Comparison of ENCODE assay signal across 8 mouse cellular contexts in genomic region chr6:84587471-84588101, GRCm38 (mm10). TPM values are rescaled to one million over a fixed set of nuclear protein-coding genes. Genes with fewer than 3 reads are reported as not detected.
A peak's percentile ranks its signal among the peaks of the same experiment; 100 is the strongest.
DNase-seq lines count a peak whose midpoint lies in the region; ATAC-seq and TF ChIP-seq lines count a peak whose summit lies in the region.

No protein-coding gene starts in this region.

- 2% methylated on average over 51 of the region's 51 CpGs for WGBS in hindbrain, postnatal 0 days
- WGBS in liver, embryonic 13.5 days (ENCODE audit: insufficient replicate concordance) = under 1% methylated on average over 51 of the region's 51 CpGs
- under 1% methylated on average over 49 of the region's 51 CpGs for WGBS in neural tube, embryonic 11.5 days

- peak overlapping the region; percentile 48 for H3K4me3 ChIP-seq in hindbrain, postnatal 0 days (ENCODE audit: low read length)
- peak overlapping the region; percentile 50 for H3K4me3 ChIP-seq in liver, embryonic 13.5 days (replicated peaks)
- peak overlapping the region; percentile 38 for H3K4me3 ChIP-seq in neural tube, embryonic 11.5 days (ENCODE audit: low read depth, low read length)

- H3K4me1 ChIP-seq in hindbrain, postnatal 0 days (ENCODE audit: insufficient read depth, low read length) = peaks cover 35% of the 10 kb centered on the region
- peaks cover 55% of the 10 kb centered on the region for H3K4me1 ChIP-seq in liver, embryonic 13.5 days (replicated peaks)
- H3K4me1 ChIP-seq in neural tube, embryonic 11.5 days (ENCODE audit: control insufficient read depth, insufficient read depth, low read length) = peaks cover 37% of the 10 kb centered on the region

- H3K9ac ChIP-seq in hindbrain, postnatal 0 days (replicated peaks; ENCODE audit: low read length) = peak overlapping the region; percentile 56
- H3K9ac ChIP-seq in liver, embryonic 13.5 days = no peak overlapping the region
- H3K9ac ChIP-seq in neural tube, embryonic 11.5 days (ENCODE audit: low read length) = peak overlapping the region; percentile 41

- no peaks in the 10 kb centered on the region for H3K36me3 ChIP-seq in hindbrain, postnatal 0 days (ENCODE audit: insufficient read depth, low read length)
- no peaks in the 10 kb centered on the region for H3K36me3 ChIP-seq in liver, embryonic 13.5 days
- H3K36me3 ChIP-seq in neural tube, embryonic 11.5 days (ENCODE audit: control insufficient read depth, insufficient read depth, low read length) = no peaks in the 10 kb centered on the region; the same call in 1 of the 2 replicates

- H3K9me3 ChIP-seq in hindbrain, postnatal 0 days (ENCODE audit: low read length) = no peaks in the 10 kb centered on the region
- H3K9me3 ChIP-seq in liver, embryonic 13.5 days (replicated peaks) = no peaks in the 10 kb centered on the region
- no peaks in the 10 kb centered on the region for H3K9me3 ChIP-seq in neural tube, embryonic 11.5 days (ENCODE audit: control insufficient read depth, low read length)

- DNase-seq in CD4-positive, CD25-positive, alpha-beta regulatory T cell, adult 2 months (ENCODE audit: low read depth, low spot score) = peak; percentile 53
- DNase-seq in adrenal gland, postnatal 10 days = peak; percentile 77
- peak; percentile 51 for DNase-seq in forelimb bud, embryonic 11.5 days (ENCODE audit: low read depth, low spot score)
- DNase-seq in hindbrain, postnatal 0 days (ENCODE audit: low spot score) = peak; percentile 53
- no peak for DNase-seq in liver, embryonic 13.5 days
- DNase-seq in neural tube, embryonic 11.5 days (ENCODE audit: low spot score) = peak; percentile 70
- no peak for DNase-seq in layer of hippocampus, adult 9-10 months (ENCODE audit: low spot score)
- no peak for DNase-seq in c-Kit-positive CD71-positive TER-119-positive erythroid progenitor cells, embryonic 14.5 days (ENCODE audit: low spot score)

- no peak for TF ChIP-seq CTCF in hindbrain, postnatal 0 days (IDR thresholded peaks at IDR 0.05; ENCODE audit: low read depth)

- ATAC-seq in hindbrain, postnatal 0 days = no peak
- no peak for ATAC-seq in liver, embryonic 13.5 days (ENCODE audit: low read depth)
- no peak for ATAC-seq in neural tube, embryonic 11.5 days (ENCODE audit: insufficient read depth, low FRiP score, low TSS enrichment)

- H3K27me3 ChIP-seq in hindbrain, postnatal 0 days (ENCODE audit: insufficient read depth, low read length) = peaks cover 46% of the 10 kb centered on the region
- peaks cover 94% of the 10 kb centered on the region for H3K27me3 ChIP-seq in liver, embryonic 13.5 days
- H3K27me3 ChIP-seq in neural tube, embryonic 11.5 days (ENCODE audit: control insufficient read depth, insufficient read depth, low read length) = peaks cover 71% of the 10 kb centered on the region

- H3K27ac ChIP-seq in hindbrain, postnatal 0 days = peak overlapping the region; percentile 58
- H3K27ac ChIP-seq in liver, embryonic 13.5 days = no peak overlapping the region
- H3K27ac ChIP-seq in neural tube, embryonic 11.5 days (ENCODE audit: low read depth, low read length) = no peak overlapping the region

- H3K4me2 ChIP-seq in hindbrain, postnatal 0 days (ENCODE audit: low read depth, low read length) = peak overlapping the region; percentile 88
- H3K4me2 ChIP-seq in liver, embryonic 13.5 days = peak overlapping the region; percentile 64
- H3K4me2 ChIP-seq in neural tube, embryonic 11.5 days (ENCODE audit: low read depth) = peak overlapping the region; percentile 92

RNA-seq across cellular contexts. Expression of gene Cyp26b1, which starts 6.1 kb away (rescaled TPM):
- total RNA-seq in adrenal gland, postnatal 10 days (2021) = 1 to 10 TPM; 3.8 to 6.1 TPM
- 78.9 and 90.5 TPM in 2 replicates for total RNA-seq in hindbrain, postnatal 0 days (2014; rRNA removed)
- polyA plus RNA-seq in hindbrain, postnatal 0 days (2015; fragmentation: Nextera tagmentation; extraction: Ambion mirVana) = 32.5 and 33.1 TPM in 2 replicates
- 0.03 and 0.12 TPM in 2 replicates for polyA plus RNA-seq in liver, embryonic 13.5 days (2015; fragmentation: Nextera tagmentation; extraction: Ambion mirVana)
- polyA plus RNA-seq in neural tube, embryonic 11.5 days (2014; fragmentation: Nextera tagmentation; extraction: Ambion mirVana) = 1.9 and 2.6 TPM in 2 replicates

Comparison
In these comparisons a context has a peak if more than half of its experiments do, and no peak if none do; other contexts are left out.
1. DNase-seq: peak in CD4-positive, CD25-positive, alpha-beta regulatory T cell, adult 2 months (single experiment), adrenal gland, postnatal 10 days (single experiment), forelimb bud, embryonic 11.5 days (single experiment), hindbrain, postnatal 0 days (single experiment) and neural tube, embryonic 11.5 days (single experiment); none in liver, embryonic 13.5 days (single experiment), layer of hippocampus, adult 9-10 months (single experiment) and c-Kit-positive CD71-positive TER-119-positive erythroid progenitor cells, embryonic 14.5 days (single experiment).
2. Peak in every context shown above with its lines, with median percentiles within 50 percentile points of each other: H3K4me2 ChIP-seq and H3K4me3 ChIP-seq.